Mouse (Mus musculus) erythroblast, adult 5-6 weeks (primary cell): ENCODE results near the gene Batf2. TPM values are rescaled to one million over a fixed set of nuclear protein-coding genes. Genes with fewer than 3 reads are reported as not detected.

Experiments used
- ATAC-seq: replicated peaks from 2 replicates; pipeline ENCODE4 v1.8.0; 2016; ENCODE audit warnings: moderate number of reproducible peaks, mild to moderate bottlenecking, moderate TSS enrichment, inconsistent platforms; ENCODE audit not compliant: poor library complexity, low FRiP score, severe bottlenecking
- total RNA-seq, 2 experiments: library from RNA; stranded (forward) in 1 of 2; stranded (reverse) in 1 of 2; fragments of 150-400 nt in 1 of 2; fragments of 200-764, 138-1000 nt in 1 of 2; gene quantifications; 2 replicates each; pipeline versions ENCODE4 v1.2.3 to v1.2.4; 2015 to 2017; ENCODE audit warnings: low replicate concordance in 2 of 2

The Batf2 gene
- total RNA-seq, 2 experiments from 2014 or later: 2.4 TPM; not detected in 1

- ATAC-seq: no peak
These were observed 75.4 kb downstream of the Batf2 start for GRCm38 (mm10) chr19:6216046-6216705.

- ATAC-seq: no peak
These were observed 77.8 kb downstream of the Batf2 start for GRCm38 (mm10) chr19:6218606-6219005.

Other genes with a start within 250 kb of the Batf2 start
Only the 30 nearest of the 31 such genes appear.
- gene Dpf2, start 228.0 kb upstream of the Batf2 start, total RNA-seq (2015; ENCODE audit: low replicate concordance): 19.4 and 34.3 TPM in 2 replicates
- 58.8 and 71.4 TPM in 2 replicates for gene Dpf2, start 228.0 kb upstream of the Batf2 start, total RNA-seq (2017; ENCODE audit: low replicate concordance)
- 0.38 and 0.42 TPM in 2 replicates for gene Cdc42ep2, start 216.2 kb upstream of the Batf2 start, total RNA-seq (2015; ENCODE audit: low replicate concordance)
- gene Cdc42ep2, start 216.2 kb upstream of the Batf2 start, total RNA-seq (2017; ENCODE audit: low replicate concordance): 0.42 TPM in 1 of 2 replicates, not detected in the other
- 24.5 and 44.0 TPM in 2 replicates for gene Pola2, start 176.8 kb upstream of the Batf2 start, total RNA-seq (2015; ENCODE audit: low replicate concordance)
- 30.8 and 38.7 TPM in 2 replicates for gene Pola2, start 176.8 kb upstream of the Batf2 start, total RNA-seq (2017; ENCODE audit: low replicate concordance)
- not detected in 2 replicates for gene Slc22a20, start 154.8 kb upstream of the Batf2 start, total RNA-seq (2015; ENCODE audit: low replicate concordance)
- gene Slc22a20, start 154.8 kb upstream of the Batf2 start, total RNA-seq (2017; ENCODE audit: low replicate concordance): not detected in 2 replicates
- 18.1 and 23.8 TPM in 2 replicates for gene Capn1, start 125.1 kb upstream of the Batf2 start, total RNA-seq (2015; ENCODE audit: low replicate concordance)
- gene Capn1, start 125.1 kb upstream of the Batf2 start, total RNA-seq (2017; ENCODE audit: low replicate concordance): 34.8 and 43.7 TPM in 2 replicates
- gene Syvn1, start 94.4 kb upstream of the Batf2 start, total RNA-seq (2015; ENCODE audit: low replicate concordance): 35.5 and 43.0 TPM in 2 replicates
- 9.9 and 16.0 TPM in 2 replicates for gene Syvn1, start 94.4 kb upstream of the Batf2 start, total RNA-seq (2017; ENCODE audit: low replicate concordance)
- 10.0 and 15.3 TPM in 2 replicates for gene Mrpl49, start 83.2 kb upstream of the Batf2 start, total RNA-seq (2015; ENCODE audit: low replicate concordance)
- 8.1 and 10.2 TPM in 2 replicates for gene Mrpl49, start 83.2 kb upstream of the Batf2 start, total RNA-seq (2017; ENCODE audit: low replicate concordance)
- 503 and 517 TPM in 2 replicates for gene Fau, start 83.1 kb upstream of the Batf2 start, total RNA-seq (2015; ENCODE audit: low replicate concordance)
- 317 and 511 TPM in 2 replicates for gene Fau, start 83.1 kb upstream of the Batf2 start, total RNA-seq (2017; ENCODE audit: low replicate concordance)
- 1.3 and 2.7 TPM in 2 replicates for gene Znhit2, start 79.8 kb upstream of the Batf2 start, total RNA-seq (2015; ENCODE audit: low replicate concordance)
- gene Znhit2, start 79.8 kb upstream of the Batf2 start, total RNA-seq (2017; ENCODE audit: low replicate concordance): 2.5 and 6.3 TPM in 2 replicates
- gene Tm7sf2, start 72.6 kb upstream of the Batf2 start, total RNA-seq (2015; ENCODE audit: low replicate concordance): 1.2 and 2.3 TPM in 2 replicates
- 0.98 and 4.2 TPM in 2 replicates for gene Tm7sf2, start 72.6 kb upstream of the Batf2 start, total RNA-seq (2017; ENCODE audit: low replicate concordance)
- 16.3 and 21.3 TPM in 2 replicates for gene Vps51, start 63.8 kb upstream of the Batf2 start, total RNA-seq (2015; ENCODE audit: low replicate concordance)
- 12.3 and 13.4 TPM in 2 replicates for gene Vps51, start 63.8 kb upstream of the Batf2 start, total RNA-seq (2017; ENCODE audit: low replicate concordance)
- gene Tmem262, start 61.0 kb upstream of the Batf2 start, total RNA-seq (2015; ENCODE audit: low replicate concordance): not detected in 2 replicates
- not detected in 2 replicates for gene Tmem262, start 61.0 kb upstream of the Batf2 start, total RNA-seq (2017; ENCODE audit: low replicate concordance)
- gene Gm28374, start 58.7 kb upstream of the Batf2 start, total RNA-seq (2015; ENCODE audit: low replicate concordance): not detected in 2 replicates
- not detected in 2 replicates for gene Gm28374, start 58.7 kb upstream of the Batf2 start, total RNA-seq (2017; ENCODE audit: low replicate concordance)
- 0.77 and 3.8 TPM in 2 replicates for gene Zfpl1, start 56.0 kb upstream of the Batf2 start, total RNA-seq (2015; ENCODE audit: low replicate concordance)
- 5.0 and 7.8 TPM in 2 replicates for gene Zfpl1, start 56.0 kb upstream of the Batf2 start, total RNA-seq (2017; ENCODE audit: low replicate concordance)
- 10.2 and 21.3 TPM in 2 replicates for gene Cdca5, start 56.0 kb upstream of the Batf2 start, total RNA-seq (2015; ENCODE audit: low replicate concordance)
- 8.1 and 11.6 TPM in 2 replicates for gene Cdca5, start 56.0 kb upstream of the Batf2 start, total RNA-seq (2017; ENCODE audit: low replicate concordance)
- not detected in 2 replicates for gene AC131692.1, start 46.6 kb upstream of the Batf2 start, total RNA-seq (2015; ENCODE audit: low replicate concordance)
- 2.6 and 3.2 TPM in 2 replicates for gene AC131692.1, start 46.6 kb upstream of the Batf2 start, total RNA-seq (2017; ENCODE audit: low replicate concordance)
- 0.58 and 1.0 TPM in 2 replicates for gene Naaladl1, start 35.2 kb upstream of the Batf2 start, total RNA-seq (2015; ENCODE audit: low replicate concordance)
- 0.26 TPM in 1 of 2 replicates, not detected in the other for gene Naaladl1, start 35.2 kb upstream of the Batf2 start, total RNA-seq (2017; ENCODE audit: low replicate concordance)
- 6.3 and 10.2 TPM in 2 replicates for gene Sac3d1, start 22.3 kb upstream of the Batf2 start, total RNA-seq (2015; ENCODE audit: low replicate concordance)
- 3.7 and 6.1 TPM in 2 replicates for gene Sac3d1, start 22.3 kb upstream of the Batf2 start, total RNA-seq (2017; ENCODE audit: low replicate concordance)
- 115 and 175 TPM in 2 replicates for gene Snx15, start 12.7 kb upstream of the Batf2 start, total RNA-seq (2015; ENCODE audit: low replicate concordance)
- gene Snx15, start 12.7 kb upstream of the Batf2 start, total RNA-seq (2017; ENCODE audit: low replicate concordance): 111 and 128 TPM in 2 replicates
- gene Arl2, start 565 bp downstream of the Batf2 start, total RNA-seq (2015; ENCODE audit: low replicate concordance): 3.7 and 11.9 TPM in 2 replicates
- gene Arl2, start 565 bp downstream of the Batf2 start, total RNA-seq (2017; ENCODE audit: low replicate concordance): 3.7 and 5.3 TPM in 2 replicates
- gene Majin, start 43.4 kb downstream of the Batf2 start, total RNA-seq (2015; ENCODE audit: low replicate concordance): not detected in 2 replicates
- not detected in 2 replicates for gene Majin, start 43.4 kb downstream of the Batf2 start, total RNA-seq (2017; ENCODE audit: low replicate concordance)
- gene Gpha2, start 85.4 kb downstream of the Batf2 start, total RNA-seq (2015; ENCODE audit: low replicate concordance): not detected in 2 replicates
- gene Gpha2, start 85.4 kb downstream of the Batf2 start, total RNA-seq (2017; ENCODE audit: low replicate concordance): not detected in 2 replicates
- 45.5 and 51.0 TPM in 2 replicates for gene Ppp2r5b, start 94.9 kb downstream of the Batf2 start, total RNA-seq (2015; ENCODE audit: low replicate concordance)
- gene Ppp2r5b, start 94.9 kb downstream of the Batf2 start, total RNA-seq (2017; ENCODE audit: low replicate concordance): 117 and 295 TPM in 2 replicates
- gene Atg2a, start 100.7 kb downstream of the Batf2 start, total RNA-seq (2015; ENCODE audit: low replicate concordance): 32.4 and 33.4 TPM in 2 replicates
- gene Atg2a, start 100.7 kb downstream of the Batf2 start, total RNA-seq (2017; ENCODE audit: low replicate concordance): 32.2 and 39.0 TPM in 2 replicates
- 12.7 and 13.2 TPM in 2 replicates for gene Ehd1, start 135.7 kb downstream of the Batf2 start, total RNA-seq (2015; ENCODE audit: low replicate concordance)
- 25.8 and 25.9 TPM in 2 replicates for gene Ehd1, start 135.7 kb downstream of the Batf2 start, total RNA-seq (2017; ENCODE audit: low replicate concordance)
- 0.21 TPM in 1 of 2 replicates, not detected in the other for gene Cdc42bpg, start 165.5 kb downstream of the Batf2 start, total RNA-seq (2015; ENCODE audit: low replicate concordance)
- gene Cdc42bpg, start 165.5 kb downstream of the Batf2 start, total RNA-seq (2017; ENCODE audit: low replicate concordance): 0.17 and 0.70 TPM in 2 replicates
- 6.0 and 7.3 TPM in 2 replicates for gene Men1, start 194.0 kb downstream of the Batf2 start, total RNA-seq (2015; ENCODE audit: low replicate concordance)
- 2.5 and 9.6 TPM in 2 replicates for gene Men1, start 194.0 kb downstream of the Batf2 start, total RNA-seq (2017; ENCODE audit: low replicate concordance)
- 21.5 and 30.0 TPM in 2 replicates for gene Map4k2, start 200.2 kb downstream of the Batf2 start, total RNA-seq (2015; ENCODE audit: low replicate concordance)
- gene Map4k2, start 200.2 kb downstream of the Batf2 start, total RNA-seq (2017; ENCODE audit: low replicate concordance): 14.5 and 21.1 TPM in 2 replicates
- 71.3 and 72.7 TPM in 2 replicates for gene Sf1, start 222.7 kb downstream of the Batf2 start, total RNA-seq (2015; ENCODE audit: low replicate concordance)
- gene Sf1, start 222.7 kb downstream of the Batf2 start, total RNA-seq (2017; ENCODE audit: low replicate concordance): 42.1 and 81.4 TPM in 2 replicates
- gene Pygm, start 243.4 kb downstream of the Batf2 start, total RNA-seq (2015; ENCODE audit: low replicate concordance): not detected in 2 replicates
- gene Pygm, start 243.4 kb downstream of the Batf2 start, total RNA-seq (2017; ENCODE audit: low replicate concordance): not detected in 2 replicates